Mouse (Mus musculus): Measurements from ENCODE around the gene Dnah8.

- TF ChIP-seq CTCF (IDR thresholded peaks at IDR 0.05; ENCODE audit: borderline replicate concordance, insufficient read depth, low read depth, low read length) (no peak), POLR2A (IDR thresholded peaks at IDR 0.05; ENCODE audit: borderline replicate concordance, insufficient read depth, low read length) (no peak)
These were observed 283.4 kb downstream of the Dnah8 start for GRCm38 (mm10) chr17:30907577-30907976.
